Comparison of ENCODE assay signal across 8 mouse cellular contexts in genomic region chr7:109708961-109709382, GRCm38 (mm10). TPM values are rescaled to one million over a fixed set of nuclear protein-coding genes. Genes with fewer than 3 reads are reported as not detected.
A peak's percentile ranks its signal among the peaks of the same experiment; 100 is the strongest.
DNase-seq lines count a peak whose midpoint lies in the region; ATAC-seq and TF ChIP-seq lines count a peak whose summit lies in the region.

No protein-coding gene starts in this region.

- intact Hi-C loops in heart, postnatal 36 days (cut with DNase I), result loop anchor here (2.0 to 10.0 kb wide), 3 partner anchors 96 to 374 kb away; no protein-coding TSS in a partner anchor

- H3K36me3 ChIP-seq in embryonic facial prominence, embryonic 15.5 days, result peaks cover 28% of the 10 kb centered on the region
- H3K36me3 ChIP-seq in lung, postnatal 0 days (ENCODE audit: insufficient read depth, low read length), result 0 out of 2 replicates have a peak, but pooled peaks cover 4% of the 10 kb centered on the region

- peak overlapping the region; percentile 70 for H3K27ac ChIP-seq in embryonic facial prominence, embryonic 15.5 days (replicated peaks)
- peak overlapping the region; percentile 65 for H3K27ac ChIP-seq in lung, postnatal 0 days (ENCODE audit: low read length)

- H3K27me3 ChIP-seq in embryonic facial prominence, embryonic 15.5 days, result no peaks in the 10 kb centered on the region
- H3K27me3 ChIP-seq in lung, postnatal 0 days (replicated peaks; ENCODE audit: insufficient read depth, low read length), result no peaks in the 10 kb centered on the region

- no peak overlapping the region for H3K9ac ChIP-seq in embryonic facial prominence, embryonic 15.5 days
- H3K9ac ChIP-seq in lung, postnatal 0 days (replicated peaks; ENCODE audit: low read depth), result no peak overlapping the region

- ATAC-seq in embryonic facial prominence, embryonic 15.5 days (ENCODE audit: insufficient number of reproducible peaks, low FRiP score, low TSS enrichment, low read depth), result peak; percentile 74
- peak; percentile 87 for ATAC-seq in lung, postnatal 0 days
- no peak for ATAC-seq in cerebellum, adult (ENCODE audit: insufficient number of reproducible peaks, low FRiP score, low TSS enrichment)

- H3K9me3 ChIP-seq in embryonic facial prominence, embryonic 15.5 days (replicated peaks), result no peaks in the 10 kb centered on the region
- no peaks in the 10 kb centered on the region for H3K9me3 ChIP-seq in lung, postnatal 0 days (ENCODE audit: low read length)

- TF ChIP-seq CTCF in lung, postnatal 0 days (IDR thresholded peaks at IDR 0.05), result no peak

- H3K4me3 ChIP-seq in embryonic facial prominence, embryonic 15.5 days (replicated peaks), result no peak overlapping the region
- no peak overlapping the region for H3K4me3 ChIP-seq in lung, postnatal 0 days (ENCODE audit: low read depth, low read length)

- H3K4me1 ChIP-seq in embryonic facial prominence, embryonic 15.5 days, result peaks cover 22% of the 10 kb centered on the region
- H3K4me1 ChIP-seq in lung, postnatal 0 days (ENCODE audit: insufficient read depth, low read depth, low read length), result peaks cover 3% of the 10 kb centered on the region; the same call in 1 of the 2 replicates

- no peak overlapping the region for H3K4me2 ChIP-seq in embryonic facial prominence, embryonic 15.5 days (replicated peaks)
- no peak overlapping the region for H3K4me2 ChIP-seq in lung, postnatal 0 days (replicated peaks; ENCODE audit: low read depth, low read length)

- peak; percentile 88 for TF ChIP-seq EP300 in lung, postnatal 0 days (IDR thresholded peaks at IDR 0.05)

- DNase-seq in adrenal gland, adult 8-10 months, result peak; percentile 20
- no peak for DNase-seq in adrenal gland, postnatal 4 days (ENCODE audit: low spot score in 2 of 2)
- DNase-seq in heart, postnatal 36 days, result peak; percentile 32 to 41
- DNase-seq in lung, postnatal 0 days (ENCODE audit: low spot score), result peak; percentile 88
- no peak for DNase-seq in cerebellum, adult 8-10 months
- DNase-seq in frontal cortex, postnatal 14 days (ENCODE audit: low spot score in 2 of 2), result no peak

- WGBS in embryonic facial prominence, embryonic 15.5 days, result 10% methylated on average over 3 of the region's 3 CpGs
- WGBS in lung, postnatal 0 days, result 22% methylated on average over 3 of the region's 3 CpGs

RNA-seq across cellular contexts. Expression of gene Akip1, which starts 5.5 kb away (rescaled TPM):
- 10 to 100 TPM; 21.7 to 30.6 (median 23.6) TPM for total RNA-seq in adrenal gland, adult 8-10 months (2022)
- 10 to 100 TPM; 33.3 to 34.0 TPM for total RNA-seq in adrenal gland, postnatal 4 days (2021)
- 40.9 and 44.8 TPM in 2 replicates for polyA plus RNA-seq in embryonic facial prominence, embryonic 15.5 days (2015; fragmentation: Nextera tagmentation; extraction: Ambion mirVana)
- total RNA-seq in heart, postnatal 36 days (2021), result 10 to 100 TPM; 11.4 to 16.0 TPM
- 48.6 and 52.5 TPM in 2 replicates for polyA plus RNA-seq in lung, postnatal 0 days (2015; fragmentation: Nextera tagmentation; extraction: Ambion mirVana)

RNA-seq across cellular contexts. Expression of gene St5, which starts 5.6 kb away (rescaled TPM):
- total RNA-seq in adrenal gland, adult 8-10 months (2022), result 10 to 100 TPM; 26.9 to 62.4 (median 40.9) TPM
- 10 to 100 TPM; 54.1 to 57.6 TPM for total RNA-seq in adrenal gland, postnatal 4 days (2021)
- 49.8 and 52.4 TPM in 2 replicates for polyA plus RNA-seq in embryonic facial prominence, embryonic 15.5 days (2015; fragmentation: Nextera tagmentation; extraction: Ambion mirVana)
- total RNA-seq in heart, postnatal 36 days (2021), result 10 to 100 TPM; 23.4 to 31.9 TPM
- polyA plus RNA-seq in lung, postnatal 0 days (2015; fragmentation: Nextera tagmentation; extraction: Ambion mirVana), result 58.9 and 61.8 TPM in 2 replicates

RNA-seq across cellular contexts. Expression of gene BC051019, which starts 14.7 kb away (rescaled TPM):
- total RNA-seq in adrenal gland, adult 8-10 months (2022), result under 1 TPM in 1 of 4 experiments, not detected in 3; 0.44 TPM
- total RNA-seq in adrenal gland, postnatal 4 days (2021), result not detected
- 7.4 and 14.7 TPM in 2 replicates for polyA plus RNA-seq in embryonic facial prominence, embryonic 15.5 days (2015; fragmentation: Nextera tagmentation; extraction: Ambion mirVana)
- total RNA-seq in heart, postnatal 36 days (2021), result not detected
- polyA plus RNA-seq in lung, postnatal 0 days (2015; fragmentation: Nextera tagmentation; extraction: Ambion mirVana), result 22.7 and 24.3 TPM in 2 replicates

RNA-seq across cellular contexts. Expression of gene Ascl3, which starts 22.6 kb away (rescaled TPM):
- total RNA-seq in adrenal gland, adult 8-10 months (2022), result under 1 TPM in 2 of 4 experiments, not detected in 2; 0.46 to 0.99 TPM
- not detected for total RNA-seq in adrenal gland, postnatal 4 days (2021)
- polyA plus RNA-seq in embryonic facial prominence, embryonic 15.5 days (2015; fragmentation: Nextera tagmentation; extraction: Ambion mirVana), result 0.50 and 0.57 TPM in 2 replicates
- not detected for total RNA-seq in heart, postnatal 36 days (2021)
- polyA plus RNA-seq in lung, postnatal 0 days (2015; fragmentation: Nextera tagmentation; extraction: Ambion mirVana), result 0.64 and 0.89 TPM in 2 replicates

RNA-seq across cellular contexts. Expression of gene Tmem9b, which starts 43.7 kb away (rescaled TPM):
- 10 to 100 TPM; 48.7 to 52.2 (median 51.1) TPM for total RNA-seq in adrenal gland, adult 8-10 months (2022)
- total RNA-seq in adrenal gland, postnatal 4 days (2021), result 10 to 100 TPM; 34.8 to 36.9 TPM
- 67.6 and 68.1 TPM in 2 replicates for polyA plus RNA-seq in embryonic facial prominence, embryonic 15.5 days (2015; fragmentation: Nextera tagmentation; extraction: Ambion mirVana)
- 10 to 100 TPM; 29.8 to 31.1 TPM for total RNA-seq in heart, postnatal 36 days (2021)
- 109 and 117 TPM in 2 replicates for polyA plus RNA-seq in lung, postnatal 0 days (2015; fragmentation: Nextera tagmentation; extraction: Ambion mirVana)

Comparison
In these comparisons a context has a peak if more than half of its experiments do, and no peak if none do; other contexts are left out.
1. DNase-seq: peak in adrenal gland, adult 8-10 months (single experiment), heart, postnatal 36 days (2 of 2) and lung, postnatal 0 days (single experiment); none in adrenal gland, postnatal 4 days (0 of 2), cerebellum, adult 8-10 months (single experiment) and frontal cortex, postnatal 14 days (0 of 2).